Mouse (Mus musculus) bone marrow macrophage, adult 2 months (primary cell): ENCODE measurements around the gene Pip4k2a.

Experiments
- CTCF ChIP-seq: IDR thresholded peaks from 2 replicates; pipeline ENCODE4 v1.5.1; 2012; ENCODE audit warnings: low read depth, mild to moderate bottlenecking, low read length, moderate library complexity
- POLR2A ChIP-seq: IDR thresholded peaks from 2 replicates; pipeline ENCODE4 v1.6.1; 2012; ENCODE audit warnings: mild to moderate bottlenecking, low read depth, low read length, borderline replicate concordance

DNA sequence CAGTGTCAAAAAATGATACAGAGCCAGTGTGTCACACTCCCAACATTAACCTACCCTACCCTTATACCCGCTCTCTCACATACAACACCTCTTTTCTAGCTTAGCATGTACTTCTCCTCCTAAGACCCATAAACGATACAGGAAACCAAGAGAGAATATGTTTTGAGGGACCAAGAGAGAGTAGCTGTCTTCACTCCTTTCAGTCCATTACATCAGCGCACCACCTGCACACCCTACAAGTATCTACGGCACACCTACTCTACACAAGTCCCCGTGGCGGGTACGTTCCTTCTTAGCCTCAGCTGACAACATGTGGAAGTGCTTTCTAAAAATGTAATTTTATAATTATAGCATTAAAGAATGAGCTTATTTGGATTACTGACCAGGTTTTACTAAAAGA, 40.5 kb downstream of the Pip4k2a start:
- TF ChIP-seq CTCF (no peak), POLR2A (no peak)
